Mouse (Mus musculus): ENCODE data around the gene Lrig3.

- TF ChIP-seq EP300 (IDR thresholded peaks at IDR 0.05; ENCODE audit: low read depth) (no peak), CTCF (IDR thresholded peaks at IDR 0.05; ENCODE audit: low read depth) (no peak)
Observed at GRCm38 (mm10) chr10:125970031-125970430, 4.1 kb downstream of the Lrig3 start.
